Mouse (Mus musculus) small intestine, adult 2 months (tissue): ENCODE measurements around the gene Elovl3.

ENCODE experiments used
- CTCF ChIP-seq: fragments of 200-500 bp; IDR thresholded peaks from 2 replicates; pipeline ENCODE4 v1.5.1; 2012; ENCODE audit warnings: low read depth, mild to moderate bottlenecking, control low read depth, inconsistent platforms, low read length, moderate library complexity, mixed read lengths; ENCODE audit not compliant: insufficient replicate concordance, insufficient read length; ENCODE audit errors: extremely low read depth
- POLR2A ChIP-seq: fragments of 200-500 bp; IDR thresholded peaks from 2 replicates; pipeline ENCODE4 v1.6.1; 2012; ENCODE audit warnings: low read depth, mild to moderate bottlenecking, control low read depth, inconsistent platforms, low read length, moderate library complexity

DNA sequence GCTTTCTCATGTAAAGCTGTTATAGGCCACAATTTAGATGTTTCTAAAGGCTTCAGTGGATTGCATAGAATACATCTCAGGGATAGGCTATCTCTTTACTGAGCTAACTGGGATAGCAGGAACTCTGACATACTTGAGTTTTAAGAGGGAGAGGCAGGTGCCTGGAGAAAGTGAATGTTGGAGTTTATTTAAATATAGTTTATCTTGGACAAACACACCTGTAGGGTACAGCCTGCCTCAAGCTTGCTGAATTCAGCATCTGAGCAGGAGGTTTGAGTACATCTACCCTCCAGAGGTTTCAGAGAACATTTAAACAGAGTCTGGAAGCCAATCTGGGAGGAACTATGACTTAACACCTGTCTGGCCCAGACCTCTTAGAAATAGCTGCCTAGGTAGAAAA, 43.5 kb downstream of the Elovl3 start:
- TF ChIP-seq POLR2A (no peak), CTCF (no peak)
